Mouse (Mus musculus) yolk sac, embryonic 10.5 days (tissue): ENCODE measurements around the gene Umad1.
"Not testable (repeated sequence)": the region's sequence is repeated elsewhere in the genome, so short reads cannot be mapped to it uniquely, and the experiment has no call there.

Experiments
- DNase-seq: peaks from one replicate; pipeline ENCODE4 v3.0.0-alpha.2; 2017; ENCODE audit warnings: low spot score

Gene Umad1

DNA sequence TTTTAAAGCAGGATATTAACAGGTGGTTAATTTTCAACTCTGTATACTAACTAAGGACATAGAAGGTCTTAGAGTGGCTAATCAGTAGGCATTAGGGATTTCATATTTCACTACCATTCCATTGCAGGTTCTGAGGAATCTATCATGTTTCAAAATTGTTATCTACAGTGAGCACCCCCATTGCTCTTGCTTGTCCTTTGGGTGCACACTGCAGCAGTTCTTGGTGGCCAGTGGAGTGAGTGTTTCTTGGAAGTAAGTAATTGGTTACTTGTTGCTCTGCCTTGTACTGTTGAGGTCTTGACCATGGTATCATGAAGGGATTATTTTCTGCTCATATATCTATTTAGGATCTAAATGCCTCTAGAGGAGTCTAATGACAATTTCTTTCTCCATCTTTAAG lies 57.1 kb downstream of the Umad1 start:
- no peak for DNase-seq

DNA sequence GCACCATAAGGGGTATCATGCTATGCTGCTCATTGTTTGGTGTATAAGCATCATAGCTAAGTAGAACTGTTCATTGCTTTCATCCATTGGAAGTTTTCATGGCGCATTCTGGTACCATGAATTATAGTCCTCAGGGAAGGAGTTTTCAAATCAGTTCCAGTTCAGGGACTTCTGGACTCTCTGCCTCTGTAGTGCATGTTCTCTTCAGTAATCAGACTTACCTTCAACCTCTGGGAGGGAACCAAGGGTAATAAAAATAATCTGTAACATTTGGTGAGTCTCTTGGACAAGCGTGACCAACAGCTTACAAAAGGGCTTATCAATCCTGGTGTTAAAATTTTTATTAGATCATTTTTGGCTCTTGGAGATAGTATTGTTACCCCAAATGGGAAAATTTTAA lies 60.5 kb downstream of the Umad1 start:
- DNase-seq, result no peak

DNA sequence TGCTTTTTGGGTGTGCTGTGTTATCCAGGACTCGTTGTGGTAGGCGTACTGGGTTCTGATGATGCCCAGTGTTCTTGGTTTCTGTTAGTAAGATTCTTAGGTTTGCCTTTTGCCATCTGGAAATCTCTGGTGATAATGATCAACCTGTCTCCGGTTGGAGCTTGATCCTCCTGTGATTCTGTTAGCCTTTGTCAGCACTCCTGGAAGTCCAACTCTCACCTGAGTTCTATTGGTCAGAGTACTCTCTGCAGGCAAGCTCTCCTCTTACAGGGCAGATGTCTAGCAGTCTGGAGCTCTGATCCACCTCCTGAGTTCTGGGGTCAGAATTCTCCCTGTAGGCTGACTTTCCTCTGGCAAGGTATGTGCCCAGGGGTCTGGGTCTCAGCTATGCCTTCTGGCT lies 72.4 kb downstream of the Umad1 start:
- DNase-seq, result not testable (repeated sequence)

DNA sequence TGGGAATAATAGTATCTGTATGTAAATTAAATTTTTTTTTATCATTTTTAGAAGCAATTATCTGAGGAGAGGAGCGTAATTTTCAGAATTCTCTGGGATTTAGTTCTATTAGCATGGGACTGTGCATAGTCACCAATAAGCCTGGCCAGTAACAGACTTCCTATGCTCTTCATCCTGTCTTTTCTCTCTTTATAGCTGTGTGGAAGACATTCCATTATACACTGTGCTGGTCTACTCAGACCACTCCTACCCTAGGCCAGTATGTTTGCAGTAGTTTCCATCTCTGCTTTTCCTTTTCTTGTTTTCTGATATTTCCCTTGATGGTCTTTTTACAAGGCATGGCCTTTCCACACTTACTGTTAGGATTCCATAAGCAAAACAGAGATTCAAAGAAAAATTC lies 74.3 kb downstream of the Umad1 start:
- no peak for DNase-seq

DNA sequence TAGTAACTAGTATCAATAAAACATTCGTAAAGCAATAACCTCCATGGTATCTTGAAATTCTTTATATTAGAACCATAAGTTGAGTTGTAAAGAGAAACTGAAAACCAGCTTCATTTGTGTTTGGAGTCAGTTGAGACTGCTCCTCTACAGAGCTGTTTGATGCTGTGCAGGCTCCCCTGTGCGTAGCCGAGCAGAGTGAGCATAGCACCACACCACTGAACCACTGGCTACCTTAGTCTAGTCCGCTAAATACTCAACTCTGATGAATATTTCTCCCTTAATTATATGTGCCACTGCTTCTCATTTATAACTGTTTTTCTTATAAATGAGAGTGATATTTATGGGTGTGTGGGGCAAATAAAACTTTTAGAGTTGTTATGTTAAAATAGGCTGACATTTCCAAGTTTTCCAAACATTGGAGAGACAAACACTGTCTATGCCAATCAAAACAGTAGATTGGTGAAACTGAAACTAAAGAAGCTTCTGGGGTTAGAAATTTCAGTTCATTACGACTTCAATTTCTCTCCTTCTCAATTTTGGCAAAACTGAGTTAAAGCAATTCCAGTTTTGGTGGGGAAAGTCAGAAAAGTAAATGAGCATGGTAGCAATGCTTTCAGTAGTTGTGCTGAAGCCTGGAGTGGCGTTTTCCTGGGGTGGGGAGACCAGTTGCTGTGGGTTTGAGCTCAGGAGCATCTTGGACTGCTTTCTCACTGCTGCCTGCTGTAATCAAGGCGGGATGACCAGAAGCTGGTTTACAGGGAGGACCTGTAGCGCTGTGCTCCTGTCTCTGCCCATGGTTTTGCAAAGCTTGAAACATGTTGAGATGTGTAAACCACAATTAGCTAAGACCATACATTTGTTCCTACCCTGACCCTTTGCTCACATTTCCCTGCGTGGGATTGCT lies 77.7 kb downstream of the Umad1 start:
- no peak for DNase-seq

DNA sequence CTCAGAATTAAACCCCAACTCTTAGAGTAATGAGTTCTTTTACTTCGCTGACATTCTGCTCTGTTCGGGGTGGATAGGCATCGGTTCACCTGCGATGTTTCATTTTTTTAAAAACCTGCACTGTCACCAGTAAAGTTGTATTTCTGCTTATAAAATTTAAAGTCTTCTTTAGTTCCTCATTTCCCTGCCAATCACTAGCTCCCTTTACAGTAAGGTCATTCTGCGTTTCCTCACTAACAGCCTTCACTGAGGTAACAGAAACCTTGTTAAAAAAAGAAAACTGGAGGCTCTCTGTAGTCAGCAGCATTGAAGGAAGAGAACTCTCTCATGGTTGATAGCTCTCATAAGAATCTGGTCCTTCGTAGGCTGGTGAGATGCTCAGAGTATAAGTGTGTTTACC lies 80.4 kb downstream of the Umad1 start:
- DNase-seq, result no peak

DNA sequence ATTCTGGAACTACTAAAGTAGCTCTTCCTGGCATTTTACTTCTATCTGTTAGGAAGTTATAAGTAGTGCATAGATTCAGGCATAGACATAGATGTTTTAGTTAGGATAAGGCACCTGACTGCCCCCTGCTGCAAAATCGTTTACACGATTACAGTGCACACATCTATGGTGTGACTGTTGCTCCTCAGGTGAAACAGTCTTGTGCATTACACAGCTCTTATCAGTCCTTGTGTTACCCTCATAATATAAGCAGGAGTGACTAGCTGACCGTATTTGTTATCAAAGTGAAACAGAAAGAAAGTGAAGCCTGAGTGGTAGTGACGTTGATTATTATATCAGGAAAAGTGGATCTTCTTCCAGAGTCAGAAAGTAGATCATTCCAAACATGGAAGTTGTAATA lies 84.2 kb downstream of the Umad1 start:
- DNase-seq, result no peak

DNA sequence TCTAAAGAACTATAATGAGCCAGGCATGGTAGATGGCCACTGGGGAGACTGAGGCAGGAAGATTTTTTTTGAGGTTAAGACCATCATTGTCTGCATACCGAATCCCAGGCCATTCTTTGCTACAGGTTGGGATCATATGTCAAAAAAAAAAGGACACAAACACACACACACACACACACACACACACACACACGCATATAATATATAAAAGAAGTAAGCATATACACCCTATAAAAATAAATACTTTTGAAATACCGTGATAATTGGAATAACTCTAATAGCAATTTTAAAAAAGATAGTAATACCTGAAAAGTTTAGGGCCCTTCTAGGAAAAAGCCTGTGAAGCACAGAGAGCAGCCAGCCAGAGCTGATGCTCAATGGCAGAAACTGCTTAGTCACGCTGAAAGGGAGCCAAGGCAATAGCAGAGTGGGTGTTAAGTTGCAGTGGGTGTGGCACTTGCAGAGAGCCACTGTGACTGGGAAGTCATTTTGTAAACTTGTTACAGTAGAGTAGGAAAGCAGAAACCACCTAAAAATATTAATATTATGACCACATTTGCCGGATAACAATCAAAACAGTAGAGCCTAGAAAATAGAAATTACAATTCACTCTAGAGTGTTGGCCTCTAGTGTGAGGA lies 86.2 kb downstream of the Umad1 start:
- no peak for DNase-seq

DNA sequence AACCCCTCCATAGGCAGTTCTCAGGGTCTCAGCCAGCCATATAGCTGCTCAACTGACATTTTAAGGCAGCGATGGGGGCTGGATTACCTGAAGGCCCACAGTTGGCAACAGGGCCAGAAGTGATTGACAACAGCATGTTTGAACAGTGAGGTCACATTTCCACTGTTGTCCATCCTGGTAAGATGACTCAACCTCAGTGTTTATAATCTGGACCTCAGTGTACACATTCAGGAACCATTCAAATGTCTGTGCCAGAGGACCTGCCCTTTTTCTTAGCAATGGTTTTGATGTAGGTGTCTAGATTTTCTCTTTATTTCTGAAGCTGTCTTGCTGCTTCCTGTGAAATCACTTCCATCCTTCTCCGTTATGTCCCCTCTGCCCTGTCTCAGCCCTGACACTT lies 88.1 kb downstream of the Umad1 start:
- DNase-seq, result no peak

DNA sequence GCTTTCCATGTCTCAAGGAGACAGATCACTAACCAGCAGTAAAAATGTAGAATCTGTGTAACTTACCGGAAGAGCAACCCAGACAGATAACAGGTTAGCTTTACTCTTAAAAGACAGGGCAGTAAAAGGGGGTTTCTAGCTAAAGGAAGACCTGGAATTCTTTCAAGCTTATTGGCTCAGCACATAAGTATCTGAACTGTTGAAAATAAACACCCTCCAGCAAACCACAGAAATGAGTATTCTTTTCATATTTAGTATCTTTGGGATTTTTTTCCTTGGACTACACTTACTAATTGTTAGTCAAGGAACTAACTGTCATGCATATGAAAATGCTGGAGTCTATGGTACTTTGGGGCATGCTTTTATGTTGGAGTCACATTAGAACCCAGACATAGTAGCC lies 89.3 kb downstream of the Umad1 start:
- DNase-seq, result no peak

DNA sequence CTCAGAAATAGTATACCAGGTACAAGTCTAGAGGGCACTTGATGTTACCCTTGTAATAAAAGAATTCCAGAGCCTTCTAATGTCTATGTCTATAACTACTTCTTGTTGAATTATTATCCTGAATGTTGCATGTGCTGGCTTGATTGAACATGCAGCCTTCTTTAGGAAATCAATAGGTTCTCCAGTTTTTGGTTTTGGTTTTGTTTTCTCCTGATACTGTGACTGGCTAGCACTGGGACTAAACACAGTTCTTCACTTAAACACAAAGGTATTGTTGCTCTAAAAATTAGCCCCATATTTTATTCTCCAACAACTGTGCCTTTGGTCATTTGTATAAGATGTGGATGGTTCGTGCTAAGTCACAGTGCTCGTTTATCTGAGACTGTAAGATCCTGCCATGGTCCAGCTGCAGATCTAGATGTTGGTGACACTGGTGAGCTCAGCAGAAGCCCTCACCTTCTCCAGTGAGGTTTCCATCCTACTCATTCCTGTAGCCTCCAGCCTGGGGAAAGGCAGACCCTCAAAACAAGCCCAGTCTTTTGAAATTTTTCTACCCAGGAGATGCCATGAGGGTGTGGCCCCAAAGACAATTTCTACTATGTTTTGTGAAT lies 90.1 kb downstream of the Umad1 start:
- no peak for DNase-seq

DNA sequence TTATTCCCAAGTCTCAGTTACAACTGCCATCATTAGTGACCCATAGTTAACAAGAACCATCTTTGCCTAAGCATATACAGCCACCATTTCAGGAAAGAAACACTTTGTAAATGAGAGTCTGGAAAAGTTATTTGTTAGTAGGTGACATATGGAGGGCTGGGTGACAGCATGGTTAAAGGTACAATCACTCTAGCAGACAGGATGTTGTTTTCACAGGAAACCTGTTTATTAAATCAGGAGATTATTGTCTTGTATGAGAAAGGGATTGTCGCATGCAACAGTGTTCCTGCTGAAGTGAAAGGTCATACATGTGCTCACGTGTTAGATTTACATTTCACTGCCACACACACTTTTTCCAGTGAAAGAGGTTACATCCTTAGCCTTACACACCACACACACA lies 92.4 kb downstream of the Umad1 start:
- no peak for DNase-seq

DNA sequence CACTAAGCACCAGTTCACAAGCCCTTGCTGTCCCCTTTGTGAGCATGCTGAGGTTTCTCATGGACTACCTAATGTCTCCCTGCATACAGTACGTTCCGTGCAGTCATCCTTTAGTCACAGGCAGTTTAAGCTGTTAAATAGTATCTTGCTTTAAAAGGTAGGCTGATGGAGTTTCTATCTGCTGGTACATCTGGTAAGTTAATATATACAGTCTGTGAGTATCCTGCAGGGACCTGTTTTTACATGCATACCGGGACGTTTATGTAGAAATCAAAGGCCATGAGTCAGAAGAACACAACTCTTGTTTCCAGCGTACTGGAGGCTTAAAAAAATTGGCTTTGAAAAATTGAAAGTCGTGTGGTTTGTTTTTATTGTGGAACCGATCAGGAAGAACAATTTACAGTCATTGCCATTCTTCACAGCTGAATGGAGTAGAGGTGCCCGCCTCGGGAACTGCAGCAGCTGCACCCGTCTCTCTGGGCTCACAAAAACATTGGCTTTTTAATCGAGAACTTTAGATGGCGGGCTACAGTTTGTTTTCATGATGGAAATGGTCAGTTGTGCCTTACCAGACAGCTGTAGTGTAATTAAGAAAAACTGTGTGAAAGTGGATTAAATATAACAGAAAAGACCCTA lies 93.6 kb downstream of the Umad1 start:
- DNase-seq, result no peak

DNA sequence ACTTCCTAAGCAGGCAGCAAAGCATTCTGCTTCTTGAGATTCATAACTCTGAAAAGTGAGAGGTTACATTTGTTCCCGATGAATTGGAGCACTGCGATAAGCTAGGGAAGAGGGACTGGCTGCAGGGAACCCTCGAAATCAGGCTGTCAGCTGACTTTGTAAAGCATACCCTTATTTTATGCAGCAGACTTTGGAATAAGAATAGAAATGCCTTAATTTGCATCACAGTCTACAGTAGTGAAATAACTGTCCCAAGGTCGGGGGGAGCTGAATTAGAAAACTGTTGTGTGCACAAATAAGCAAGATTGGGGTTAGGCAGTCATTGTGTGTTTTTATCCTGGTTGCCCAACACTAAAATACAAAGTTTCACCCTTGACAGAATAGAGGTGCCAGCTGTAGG lies 94.4 kb downstream of the Umad1 start:
- no peak for DNase-seq

DNA sequence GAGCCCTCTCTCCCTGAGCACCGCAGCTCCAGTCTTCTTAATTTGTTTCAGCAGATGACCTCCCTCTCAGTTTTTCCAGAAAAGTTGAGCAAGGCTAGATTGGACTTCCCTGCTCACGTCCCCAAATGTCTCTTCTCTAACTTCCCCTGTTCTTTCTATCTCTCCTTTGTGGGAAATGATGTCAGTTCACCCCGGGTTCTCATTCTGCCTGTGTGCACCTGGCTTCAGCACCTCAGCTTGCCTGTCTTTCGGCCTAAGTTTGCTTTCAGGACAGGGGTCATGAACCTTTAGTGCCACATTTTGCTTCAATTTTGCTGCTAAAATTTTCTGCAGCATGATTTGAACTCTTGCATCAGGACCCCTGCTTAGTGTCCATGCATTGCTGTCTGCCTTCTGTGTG lies 95.8 kb downstream of the Umad1 start:
- DNase-seq, result no peak

DNA sequence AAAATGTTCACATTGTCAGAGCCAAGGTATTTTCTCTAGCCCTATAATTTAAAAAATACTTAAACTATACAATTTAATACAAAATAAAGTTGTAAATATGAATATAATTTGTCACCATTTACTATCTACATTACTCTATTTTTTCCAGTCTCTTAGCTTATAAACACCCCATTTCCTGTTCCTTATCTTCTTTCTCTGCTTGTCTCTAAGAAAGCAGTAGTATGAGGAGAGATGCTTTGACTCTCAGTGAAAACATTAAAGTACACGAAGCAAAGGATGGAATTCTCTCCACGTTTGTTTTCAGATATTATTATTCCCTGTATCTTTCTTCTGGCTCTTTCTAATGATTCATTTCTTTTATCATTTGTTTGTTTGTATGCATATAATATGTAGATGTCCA lies 99.1 kb downstream of the Umad1 start:
- no peak for DNase-seq

DNA sequence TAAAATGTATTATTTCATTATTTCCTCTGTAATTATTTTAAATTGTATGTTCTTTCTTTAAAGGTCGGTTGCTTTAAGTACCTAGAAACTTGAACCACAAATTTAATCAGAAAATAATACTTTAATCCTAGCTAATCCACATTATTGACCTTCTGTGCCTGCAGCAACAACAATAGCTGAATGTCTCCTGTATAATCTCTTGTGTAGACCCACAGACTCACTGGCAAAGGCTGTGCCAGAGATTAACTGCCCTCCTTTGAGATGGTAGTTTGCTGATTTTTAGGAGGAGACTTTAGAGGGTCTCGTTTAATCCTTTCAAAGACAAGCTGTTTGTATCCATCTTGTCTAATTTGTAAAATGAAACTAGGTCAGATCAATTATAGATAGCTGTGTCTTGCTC lies 99.7 kb downstream of the Umad1 start:
- no peak for DNase-seq

DNA sequence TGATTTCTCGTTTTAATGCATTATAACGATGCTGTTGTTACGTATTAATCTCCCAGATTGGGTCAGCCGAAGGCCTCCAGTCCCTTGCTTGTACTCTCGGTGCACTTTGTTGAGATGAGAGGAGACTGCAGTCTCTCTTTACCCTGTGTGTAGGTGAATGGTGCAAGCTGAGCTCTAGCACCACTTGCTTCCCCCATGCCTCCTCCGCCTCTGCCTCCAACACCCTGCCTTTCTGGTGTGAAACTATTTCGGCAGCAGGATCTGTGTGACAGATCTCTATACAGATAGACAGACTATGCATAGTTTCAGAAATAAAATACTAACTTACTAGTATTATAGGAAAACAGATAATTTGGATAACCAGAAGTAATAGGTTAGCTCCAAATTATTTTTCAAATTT lies 101.7 kb downstream of the Umad1 start:
- DNase-seq, result no peak

DNA sequence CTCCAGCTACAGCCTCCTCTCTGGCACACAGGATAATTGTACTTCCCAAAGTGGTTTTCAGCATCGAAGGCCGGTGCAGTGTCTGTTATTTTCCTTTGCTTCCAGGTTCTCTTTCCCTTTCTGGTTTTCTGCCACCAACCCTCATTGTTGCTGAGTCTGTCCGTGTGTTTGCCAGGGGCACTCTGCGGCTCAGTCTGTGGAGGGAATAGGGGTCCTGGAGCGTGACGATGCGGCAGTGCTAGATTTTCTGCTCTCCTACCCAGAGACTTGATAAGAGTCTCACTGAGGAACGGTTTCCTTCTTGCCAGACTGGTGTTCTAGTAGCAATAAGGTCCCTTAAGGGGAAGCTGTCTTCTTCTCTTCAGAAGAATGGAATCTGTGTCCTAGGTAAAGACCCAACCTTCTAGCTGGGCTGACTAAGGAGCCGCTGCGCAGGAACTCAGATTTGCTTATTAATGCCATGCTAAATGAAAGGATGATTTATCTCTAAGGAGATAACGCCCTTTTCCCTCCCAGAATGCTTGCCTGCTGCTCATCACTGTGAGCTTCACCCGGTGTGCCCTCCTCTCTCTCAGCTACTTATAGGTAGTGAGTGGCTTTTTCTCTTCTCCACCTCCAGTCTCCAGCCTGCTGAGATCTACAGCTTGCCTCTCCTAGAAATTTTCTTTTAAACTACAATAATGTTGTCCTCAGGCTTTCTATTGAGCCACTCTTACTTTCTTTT lies 105.1 kb downstream of the Umad1 start:
- no peak for DNase-seq

DNA sequence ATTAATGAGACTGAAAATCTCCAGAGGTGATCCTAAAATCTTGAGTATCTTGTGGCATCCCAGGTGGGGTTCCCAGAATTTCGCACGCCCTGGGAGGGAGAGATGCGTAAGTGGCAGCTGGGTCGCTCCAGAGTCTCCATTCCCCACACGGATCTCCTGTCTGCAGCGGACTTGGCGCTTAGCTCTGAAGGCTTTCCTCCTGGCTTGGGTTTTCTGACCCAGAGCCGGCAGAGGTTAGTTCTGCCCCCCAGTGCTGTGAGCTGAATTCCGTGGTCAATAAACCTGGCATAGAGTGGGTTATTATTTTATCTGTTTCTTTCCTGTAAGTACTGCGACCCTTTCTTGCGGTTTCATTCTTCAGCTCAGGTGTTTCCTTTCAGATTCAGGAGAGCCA lies 105.7 kb downstream of the Umad1 start:
- no peak for DNase-seq

DNA sequence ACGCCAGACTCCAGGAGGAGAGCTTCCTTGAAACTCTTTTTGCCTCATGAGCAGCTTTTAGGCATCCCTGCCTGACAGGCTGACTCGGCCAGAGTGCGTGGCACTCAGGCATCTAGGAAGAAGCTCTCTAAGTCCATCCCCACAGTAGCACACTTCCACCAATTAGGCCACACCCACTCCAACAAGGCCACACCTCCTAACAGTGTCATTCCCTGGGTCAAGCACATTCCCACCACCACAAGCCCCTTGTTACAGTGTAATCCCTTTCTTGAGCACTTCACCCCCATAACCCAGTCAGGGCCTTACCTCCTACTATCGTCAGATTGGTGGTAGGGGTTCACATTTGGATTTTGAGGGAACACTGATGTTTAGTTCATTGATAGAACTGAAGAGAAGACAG lies 108.6 kb downstream of the Umad1 start:
- DNase-seq, result no peak

DNA sequence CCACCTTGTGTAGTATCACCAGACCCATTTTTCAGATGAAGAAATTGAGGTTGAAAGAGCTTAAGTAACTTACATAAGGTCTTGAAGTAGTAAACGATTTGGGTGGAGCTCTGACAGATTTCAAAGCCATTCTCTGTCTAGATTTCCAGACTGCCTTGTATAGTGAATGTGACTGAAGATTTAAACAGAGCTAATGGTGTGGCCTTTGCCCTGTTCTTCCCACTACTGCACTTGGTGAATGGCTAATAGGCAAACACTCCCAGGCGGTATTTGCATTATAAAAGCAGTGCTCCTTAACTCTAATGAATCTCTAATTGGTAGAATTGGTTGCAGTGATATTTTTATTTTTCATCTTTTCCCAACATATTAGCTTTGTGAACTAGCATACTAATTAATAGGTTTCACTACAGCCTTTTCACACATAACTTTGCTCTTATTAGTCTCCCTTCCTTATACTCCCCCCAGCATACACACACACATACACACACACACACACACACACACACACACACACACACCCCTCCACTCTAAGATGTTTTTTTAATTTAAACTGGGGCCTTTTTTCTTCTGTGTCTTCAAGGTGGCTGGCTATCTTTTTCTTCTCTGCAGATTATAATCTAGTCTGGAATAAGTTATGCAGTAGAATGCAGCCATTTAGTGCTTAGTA lies 109.2 kb downstream of the Umad1 start:
- DNase-seq, result no peak
